Mouse (Mus musculus) mature B cell (primary cell): ENCODE results near the gene Drap1.
"Not testable (repeated sequence)": the region's sequence is repeated elsewhere in the genome, so short reads cannot be mapped to it uniquely, and the experiment has no call there.

ENCODE experiments used
- in situ Hi-C: fragments of 300-500 bp; cut with MboI; formaldehyde crosslinking; loops from 2 replicates; pipeline ENCODE4 v1.14.3; 2019

Drap1 gene

GRCm38 (mm10) chr19:5419630-5420029, 5.1 kb downstream of the Drap1 start:
- in situ Hi-C loops = no loop called here

- in situ Hi-C loops = no loop called here
Measured at GRCm38 (mm10) chr19:5418750-5419466, 5.9 kb downstream of the Drap1 start.

- in situ Hi-C loops = no loop called here
Measured at GRCm38 (mm10) chr19:5414534-5414957, 10.2 kb downstream of the Drap1 start.

- in situ Hi-C loops = no loop called here
Measured at GRCm38 (mm10) chr19:5413840-5414239, 10.9 kb downstream of the Drap1 start.

GRCm38 (mm10) chr19:5411961-5412360, 12.8 kb downstream of the Drap1 start:
- in situ Hi-C loops = no loop called here

- in situ Hi-C loops = no loop called here
Measured at GRCm38 (mm10) chr19:5410641-5411040, 14.1 kb downstream of the Drap1 start.

GRCm38 (mm10) chr19:5409068-5409467, 15.7 kb downstream of the Drap1 start:
- in situ Hi-C loops = no loop called here

- in situ Hi-C loops = no loop called here
Measured at GRCm38 (mm10) chr19:5408057-5409001, 16.4 kb downstream of the Drap1 start.

GRCm38 (mm10) chr19:5407133-5407532, 17.6 kb downstream of the Drap1 start:
- in situ Hi-C loops = no loop called here

GRCm38 (mm10) chr19:5406531-5407126, 18.1 kb downstream of the Drap1 start:
- in situ Hi-C loops = not testable (repeated sequence)

GRCm38 (mm10) chr19:5405924-5406323, 18.9 kb downstream of the Drap1 start:
- in situ Hi-C loops = no loop called here

GRCm38 (mm10) chr19:5402293-5402692, 22.5 kb downstream of the Drap1 start, which contains the start of gene Tsga10ip:
Tsga10ip (minus strand) TSS chr19:5402526.
- in situ Hi-C loops = no loop called here

- in situ Hi-C loops = not testable (repeated sequence)
Measured at GRCm38 (mm10) chr19:5401073-5401472, 23.7 kb downstream of the Drap1 start.

- in situ Hi-C loops = no loop called here
Measured at GRCm38 (mm10) chr19:5395371-5395770, 29.4 kb downstream of the Drap1 start.

- in situ Hi-C loops = no loop called here
Measured at GRCm38 (mm10) chr19:5394168-5394567, 30.6 kb downstream of the Drap1 start.

GRCm38 (mm10) chr19:5392892-5393291, 31.9 kb downstream of the Drap1 start:
- in situ Hi-C loops = no loop called here

- in situ Hi-C loops = no loop called here
Measured at GRCm38 (mm10) chr19:5390416-5390815, 34.4 kb downstream of the Drap1 start.

GRCm38 (mm10) chr19:5389647-5390046, 35.1 kb downstream of the Drap1 start:
- in situ Hi-C loops = no loop called here

GRCm38 (mm10) chr19:5388588-5389242, 36.1 kb downstream of the Drap1 start, which contains the start of gene Sart1:
Sart1 (minus strand) TSS chr19:5388703.
- in situ Hi-C loops = no loop called here

GRCm38 (mm10) chr19:5388011-5388441, 36.8 kb downstream of the Drap1 start:
- in situ Hi-C loops = no loop called here

- in situ Hi-C loops = no loop called here
Measured at GRCm38 (mm10) chr19:5384715-5385114, 40.1 kb downstream of the Drap1 start.

- in situ Hi-C loops = no loop called here
Measured at GRCm38 (mm10) chr19:5383326-5383725, 41.5 kb downstream of the Drap1 start.
